ENCODE assay signal across 8 mouse cellular contexts in the genomic region with DNA sequence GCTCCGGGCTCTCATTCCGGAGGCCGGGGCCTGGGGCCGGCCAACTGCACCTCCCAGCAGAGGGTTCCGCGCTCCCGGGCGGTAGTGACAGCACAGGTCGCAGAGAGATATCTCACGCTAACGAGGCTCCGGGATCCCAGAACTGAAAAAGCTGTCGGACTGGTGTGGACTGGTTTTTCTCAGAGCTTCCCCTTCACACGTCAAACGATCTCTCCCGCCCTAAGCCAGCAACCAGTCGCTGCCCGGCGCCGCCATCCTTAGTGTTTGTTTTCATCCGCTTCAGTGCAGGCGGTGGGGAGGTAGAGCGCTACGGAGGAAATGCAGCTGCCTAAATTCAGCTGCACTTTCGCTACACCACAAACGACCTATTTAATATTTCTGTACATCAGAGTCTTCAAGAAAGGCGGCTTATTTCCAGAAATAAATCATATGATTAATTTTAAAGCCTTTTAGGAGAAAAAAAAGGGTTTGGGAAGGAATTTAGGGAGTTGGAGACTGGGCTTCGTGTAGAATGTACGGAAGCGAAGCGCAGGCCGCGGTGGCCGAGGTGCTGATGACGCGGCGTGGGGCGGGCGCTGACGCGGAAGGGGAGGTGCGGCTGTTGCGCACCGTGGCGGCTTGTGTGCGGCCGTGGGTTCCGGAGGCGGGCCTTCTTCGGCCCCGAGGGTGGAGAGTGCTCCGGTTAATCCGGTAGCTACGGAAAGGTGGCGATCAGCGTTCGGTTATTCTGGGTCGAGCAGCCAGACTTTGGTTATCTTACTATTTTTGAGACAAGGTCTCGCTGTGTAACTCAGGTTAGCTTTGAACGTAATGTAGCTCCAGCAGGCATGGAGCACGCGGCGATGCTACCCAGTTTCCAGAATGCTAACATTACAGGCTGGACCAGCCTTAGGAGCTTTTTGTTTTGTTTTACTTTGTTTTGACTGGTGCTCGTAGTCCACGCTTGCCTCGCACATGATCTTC. TPM values are rescaled to one million over a fixed set of nuclear protein-coding genes. Genes with fewer than 3 reads are reported as not detected.
A peak's percentile ranks its signal among the peaks of the same experiment; 100 is the strongest.
DNase-seq lines count a peak whose midpoint lies in the region; ATAC-seq and TF ChIP-seq lines count a peak whose summit lies in the region.

A gene (minus strand): TSS at position 305 of the 963 bp plus-strand sequence.
A gene (plus strand): TSS at position 581 of the 963 bp plus-strand sequence.

- peak; percentile 98 for DNase-seq in B cell, adult 2 months
- DNase-seq in brain, adult 2 months (ENCODE audit: low read depth, low spot score), result peak; percentile 98
- peak; percentile 95 for DNase-seq in kidney, postnatal 0 days (ENCODE audit: low spot score)
- DNase-seq in liver, embryonic 11.5 days (ENCODE audit: low spot score), result peak; percentile 89
- peak; percentile 96 for DNase-seq in naive thymus-derived CD4-positive, alpha-beta T cell, adult 2 months (ENCODE audit: low read depth)

- H3K9ac ChIP-seq in heart, embryonic 12.5 days, result peak within 1 kb of the TSS; percentile 83
- H3K9ac ChIP-seq in kidney, postnatal 0 days (ENCODE audit: low read depth, low read length), result peak within 1 kb of the TSS; percentile 69
- peak within 1 kb of the TSS; percentile 77 for H3K9ac ChIP-seq in liver, embryonic 11.5 days (ENCODE audit: low read depth, low read length)
- peak within 1 kb of the TSS; percentile 75 for H3K9ac ChIP-seq in stomach, embryonic 14.5 days (replicated peaks; ENCODE audit: low read depth, low read length)

- peak within 1 kb of the TSS; percentile 71 for H3K27ac ChIP-seq in heart, embryonic 12.5 days (ENCODE audit: poor library complexity, severe bottlenecking)
- H3K27ac ChIP-seq in kidney, postnatal 0 days, result peak within 1 kb of the TSS; percentile 78
- H3K27ac ChIP-seq in liver, embryonic 11.5 days (ENCODE audit: low read depth, low read length), result peak within 1 kb of the TSS; percentile 81
- H3K27ac ChIP-seq in stomach, embryonic 14.5 days (ENCODE audit: low read length), result peak within 1 kb of the TSS; percentile 80

- peak within 1 kb of the TSS; percentile 77 for H3K4me2 ChIP-seq in heart, embryonic 12.5 days
- H3K4me2 ChIP-seq in kidney, postnatal 0 days (ENCODE audit: low read length), result peak within 1 kb of the TSS; percentile 78
- peak within 1 kb of the TSS; percentile 68 for H3K4me2 ChIP-seq in liver, embryonic 11.5 days
- peak within 1 kb of the TSS; percentile 68 for H3K4me2 ChIP-seq in stomach, embryonic 14.5 days (replicated peaks; ENCODE audit: low read depth, low read length)

- no peaks in the 10 kb centered on the region for H3K36me3 ChIP-seq in heart, embryonic 12.5 days
- H3K36me3 ChIP-seq in kidney, postnatal 0 days (ENCODE audit: insufficient read depth, low read length), result no peaks in the 10 kb centered on the region
- peaks cover 2% of the 10 kb centered on the region; the same call in 1 of the 2 replicates for H3K36me3 ChIP-seq in liver, embryonic 11.5 days (ENCODE audit: control insufficient read depth, insufficient read depth, low read length)
- H3K36me3 ChIP-seq in stomach, embryonic 14.5 days (ENCODE audit: control insufficient read depth, insufficient read depth, low read length), result no peaks in the 10 kb centered on the region

- peaks cover 11% of the 10 kb centered on the region for H3K4me1 ChIP-seq in heart, embryonic 12.5 days (replicated peaks)
- H3K4me1 ChIP-seq in kidney, postnatal 0 days (replicated peaks; ENCODE audit: insufficient read depth, low read length), result peaks cover 6% of the 10 kb centered on the region; the same call in 1 of the 2 replicates
- peaks cover 6% of the 10 kb centered on the region for H3K4me1 ChIP-seq in liver, embryonic 11.5 days (replicated peaks; ENCODE audit: control insufficient read depth, insufficient read depth, low read length)
- peaks cover 9% of the 10 kb centered on the region; the same call in 1 of the 2 replicates for H3K4me1 ChIP-seq in stomach, embryonic 14.5 days (ENCODE audit: control insufficient read depth, insufficient read depth, low read length)

- no peaks in the 10 kb centered on the region for H3K27me3 ChIP-seq in heart, embryonic 12.5 days (replicated peaks)
- no peaks in the 10 kb centered on the region for H3K27me3 ChIP-seq in kidney, postnatal 0 days (ENCODE audit: insufficient read depth, low read length)
- H3K27me3 ChIP-seq in liver, embryonic 11.5 days (replicated peaks; ENCODE audit: control insufficient read depth, insufficient read depth, low read length), result no peaks in the 10 kb centered on the region
- no peaks in the 10 kb centered on the region for H3K27me3 ChIP-seq in stomach, embryonic 14.5 days (ENCODE audit: control insufficient read depth, insufficient read depth, low read length)

- no peaks in the 10 kb centered on the region for H3K9me3 ChIP-seq in heart, embryonic 12.5 days (replicated peaks)
- no peaks in the 10 kb centered on the region for H3K9me3 ChIP-seq in kidney, postnatal 0 days (replicated peaks; ENCODE audit: low read length)
- H3K9me3 ChIP-seq in liver, embryonic 11.5 days (ENCODE audit: control insufficient read depth, low read length), result no peaks in the 10 kb centered on the region
- H3K9me3 ChIP-seq in stomach, embryonic 14.5 days (ENCODE audit: control insufficient read depth, low read depth, low read length), result no peaks in the 10 kb centered on the region

- no peak for TF ChIP-seq CTCF in kidney, postnatal 0 days (IDR thresholded peaks at IDR 0.05; ENCODE audit: low read depth)

- under 1% methylated on average over 66 of the region's 66 CpGs for WGBS in heart, embryonic 12.5 days
- under 1% methylated on average over 66 of the region's 66 CpGs for WGBS in kidney, postnatal 0 days
- WGBS in liver, embryonic 11.5 days, result under 1% methylated on average over 66 of the region's 66 CpGs
- under 1% methylated on average over 66 of the region's 66 CpGs for WGBS in stomach, embryonic 14.5 days

- peak within 1 kb of the TSS; percentile 88 for H3K4me3 ChIP-seq in heart, embryonic 12.5 days
- peak within 1 kb of the TSS; percentile 85 for H3K4me3 ChIP-seq in kidney, postnatal 0 days (replicated peaks; ENCODE audit: low read depth, low read length)
- H3K4me3 ChIP-seq in liver, embryonic 11.5 days (ENCODE audit: low read depth, low read length), result peak within 1 kb of the TSS; percentile 77
- H3K4me3 ChIP-seq in stomach, embryonic 14.5 days (ENCODE audit: low read depth, low read length), result peak within 1 kb of the TSS; percentile 73

- peak; percentile 97 for ATAC-seq in erythroblast, adult 5-6 weeks (replicated peaks; ENCODE audit: low FRiP score, poor library complexity, severe bottlenecking)
- ATAC-seq in heart, embryonic 12.5 days (ENCODE audit: insufficient number of reproducible peaks, low FRiP score), result peak; percentile 98
- peak; percentile 97 for ATAC-seq in kidney, postnatal 0 days (replicated peaks; ENCODE audit: low FRiP score, low read depth)
- peak; percentile 98 for ATAC-seq in liver, embryonic 11.5 days (replicated peaks; ENCODE audit: low FRiP score)
- ATAC-seq in stomach, embryonic 14.5 days (ENCODE audit: insufficient number of reproducible peaks, insufficient read depth, low FRiP score, low read depth), result peak; percentile 99

RNA-seq across cellular contexts. Expression of the first gene that starts in this region (rescaled TPM):
- total RNA-seq in erythroblast, adult 5-6 weeks (2015; ENCODE audit: low replicate concordance), result 18.8 and 26.9 TPM in 2 replicates
- total RNA-seq in erythroblast, adult 5-6 weeks (2017; ENCODE audit: low replicate concordance), result 7.0 and 15.3 TPM in 2 replicates
- 22.3 TPM in 2 replicates for polyA plus RNA-seq in heart, embryonic 12.5 days (2016; fragmentation: Nextera tagmentation; extraction: Ambion mirVana)
- polyA plus RNA-seq in kidney, postnatal 0 days (2015; fragmentation: Nextera tagmentation; extraction: Ambion mirVana), result 20.8 and 22.3 TPM in 2 replicates
- 23.0 and 23.3 TPM in 2 replicates for polyA plus RNA-seq in liver, embryonic 11.5 days (2014; fragmentation: Nextera tagmentation; extraction: Ambion mirVana)
- 27.8 and 30.0 TPM in 2 replicates for polyA plus RNA-seq in stomach, embryonic 14.5 days (2014; fragmentation: Nextera tagmentation; extraction: Ambion mirVana)

RNA-seq across cellular contexts. Expression of the second gene that starts in this region (rescaled TPM):
- 0.63 and 6.0 TPM in 2 replicates for total RNA-seq in erythroblast, adult 5-6 weeks (2015; ENCODE audit: low replicate concordance)
- 1.9 and 2.5 TPM in 2 replicates for total RNA-seq in erythroblast, adult 5-6 weeks (2017; ENCODE audit: low replicate concordance)
- polyA plus RNA-seq in heart, embryonic 12.5 days (2016; fragmentation: Nextera tagmentation; extraction: Ambion mirVana), result 12.2 TPM in 2 replicates
- polyA plus RNA-seq in kidney, postnatal 0 days (2015; fragmentation: Nextera tagmentation; extraction: Ambion mirVana), result 16.1 and 17.2 TPM in 2 replicates
- polyA plus RNA-seq in liver, embryonic 11.5 days (2014; fragmentation: Nextera tagmentation; extraction: Ambion mirVana), result 16.3 TPM in 2 replicates
- polyA plus RNA-seq in stomach, embryonic 14.5 days (2014; fragmentation: Nextera tagmentation; extraction: Ambion mirVana), result 18.2 and 21.5 TPM in 2 replicates

Comparison
In these comparisons a context has a peak if more than half of its experiments do, and no peak if none do; other contexts are left out.
1. Peak in every context shown above with its lines: DNase-seq, ATAC-seq, H3K4me3 ChIP-seq and H3K27ac ChIP-seq.